Mouse (Mus musculus) liver, embryonic 14.5 days (tissue): ENCODE results near the gene Dppa3. TPM values are rescaled to one million over a fixed set of nuclear protein-coding genes. Genes with fewer than 3 reads are reported as not detected.

Experiments used
- ATAC-seq: fragments of 200-750 bp; cut with Nextera tagmentation; 2 replicates; pipeline ENCODE4 v1.8.0; 2017; ENCODE audit warnings: moderate number of reproducible peaks, mild to moderate bottlenecking, moderate library complexity; ENCODE audit not compliant: insufficient read depth
- DNase-seq, 3 experiments: peaks; one replicate each; pipeline ENCODE4 v3.0.0-alpha.2; 2012 to 2013; ENCODE audit warnings: low read depth in 3 of 3, low spot score in 3 of 3
- H3K27ac ChIP-seq: fragments of 300-500 bp; sonication (generic); 2 replicates; pipeline ENCODE4 v1.5.1; 2014; ENCODE audit warnings: moderate library complexity, mild to moderate bottlenecking, control low read depth, inconsistent platforms
- H3K27me3 ChIP-seq: fragments of 300-500 bp; sonication (generic); 2 replicates; pipeline ENCODE4 v1.6.1; 2014; ENCODE audit warnings: mild to moderate bottlenecking, low read length, moderate library complexity; ENCODE audit not compliant: control insufficient read depth, insufficient read depth
- H3K36me3 ChIP-seq: fragments of 300-500 bp; sonication (generic); replicated peaks from 2 replicates; pipeline ENCODE4 v1.6.1; 2014; ENCODE audit warnings: low read depth; ENCODE audit not compliant: control insufficient read depth, insufficient read depth
- H3K4me1 ChIP-seq, 2 experiments: fragments of 200-500 bp in 1 of 2; fragments of 300-500 bp in 1 of 2; sonication (generic) in 1 of 2; replicated peaks; 2 replicates each; pipeline ENCODE4 v1.6.1; 2012 to 2014; ENCODE audit warnings: antibody characterized with exemption in 1 of 2, inconsistent platforms in 1 of 2, low read length in 1 of 2; ENCODE audit not compliant: control insufficient read depth in 2 of 2, insufficient read depth in 2 of 2
- H3K4me2 ChIP-seq: fragments of 300-500 bp; sonication (generic); 2 replicates; pipeline ENCODE4 v1.6.1; 2014; ENCODE audit warnings: low read depth, mild to moderate bottlenecking, control low read depth, moderate library complexity
- H3K4me3 ChIP-seq, 2 experiments: fragments of 200-500 bp in 1 of 2; fragments of 300-500 bp in 1 of 2; sonication (generic) in 1 of 2; 2 replicates each; pipeline ENCODE4 v1.5.1; 2012 to 2014; ENCODE audit warnings: low read depth in 2 of 2, low read length in 2 of 2, mild to moderate bottlenecking in 2 of 2, control low read depth in 1 of 2, inconsistent platforms in 1 of 2, moderate library complexity in 1 of 2; ENCODE audit not compliant: insufficient read depth in 1 of 2
- H3K9ac ChIP-seq: fragments of 300-500 bp; sonication (generic); replicated peaks from 2 replicates; pipeline ENCODE4 v1.6.1; 2014; ENCODE audit warnings: mild to moderate bottlenecking, control low read depth, moderate library complexity
- H3K9me3 ChIP-seq: fragments of 300-500 bp; sonication (generic); 2 replicates; pipeline ENCODE4 v1.6.1; 2016; ENCODE audit warnings: low read length, mixed read lengths; ENCODE audit not compliant: control insufficient read depth
- CTCF ChIP-seq: IDR thresholded peaks from 2 replicates; pipeline ENCODE4 v1.5.1; 2016; ENCODE audit warnings: antibody characterized with exemption, low read depth, control low read depth
- EP300 ChIP-seq: IDR thresholded peaks from 2 replicates; pipeline ENCODE4 v1.6.1; 2016; ENCODE audit warnings: antibody characterized with exemption, low read depth
- WGBS: fragments of 180-500 bp; shearing (Covaris S2); extraction: QIAGEN DNeasy Blood & Tissue Kit; methylation state at CpG from one replicate; pipeline ENCODE4 v1.1.7; 2014; ENCODE audit not compliant: insufficient replicate concordance; 5-methylcytosine and 5-hydroxymethylcytosine counted together
- polyA plus RNA-seq, 2 experiments: library from polyadenylated mRNA; depleted of rRNA in 1 of 2; stranded (reverse) in 1 of 2; unstranded in 1 of 2; fragments of >200 nt; fragmentation: Nextera tagmentation in 1 of 2; extraction: Ambion mirVana in 1 of 2; gene quantifications; 2 replicates each; pipeline versions ENCODE4 v1.2.1 to v1.2.3; 2012 to 2014

The Dppa3 gene
- polyA plus RNA-seq, 2 experiments = not detected

DNA sequence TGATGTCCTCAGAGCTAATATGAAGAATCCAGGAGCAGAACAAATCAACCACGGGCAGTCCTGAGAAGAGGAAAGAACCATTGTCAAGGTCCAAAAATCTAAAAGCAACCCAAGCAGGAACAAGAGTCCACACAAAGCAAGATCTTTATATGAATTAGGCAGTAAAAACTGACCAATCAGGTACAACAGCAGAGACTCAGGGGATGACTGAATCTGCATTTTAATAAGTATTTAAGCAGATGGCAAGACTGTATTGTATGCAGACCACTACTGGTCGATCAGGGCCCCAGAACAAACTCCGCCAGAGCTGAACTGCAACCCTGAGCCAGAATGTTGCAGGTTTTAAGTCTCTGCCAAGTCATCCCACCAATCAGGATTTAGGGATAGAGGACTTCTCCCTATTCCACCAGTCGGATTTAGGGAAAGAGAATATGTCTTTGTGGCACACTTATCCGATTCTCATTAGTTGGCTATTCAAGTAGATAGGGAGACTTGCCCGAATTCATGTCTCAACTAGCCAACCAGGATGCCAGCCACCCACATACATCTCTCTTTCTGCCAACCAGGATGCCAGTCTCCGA is 26.1 kb upstream of the Dppa3 start:
- DNase-seq = no peak
- no peaks in the 10 kb centered on the region for H3K27me3 ChIP-seq
- no peak for TF ChIP-seq EP300
- no peak for TF ChIP-seq CTCF
- H3K4me2 ChIP-seq = no peak overlapping the region
- no peak overlapping the region for H3K9ac ChIP-seq
- H3K27ac ChIP-seq = no peak overlapping the region
- peaks cover 0 to 4% of the 10 kb centered on the region in 2 experiments; a peak in 2 of 4 replicates for H3K4me1 ChIP-seq
- no peak for ATAC-seq
- no peak overlapping the region for H3K4me3 ChIP-seq
- WGBS = 75% methylated on average over 7 of the region's 7 CpGs
- no peaks in the 10 kb centered on the region for H3K36me3 ChIP-seq
- H3K9me3 ChIP-seq = no peaks in the 10 kb centered on the region

DNA sequence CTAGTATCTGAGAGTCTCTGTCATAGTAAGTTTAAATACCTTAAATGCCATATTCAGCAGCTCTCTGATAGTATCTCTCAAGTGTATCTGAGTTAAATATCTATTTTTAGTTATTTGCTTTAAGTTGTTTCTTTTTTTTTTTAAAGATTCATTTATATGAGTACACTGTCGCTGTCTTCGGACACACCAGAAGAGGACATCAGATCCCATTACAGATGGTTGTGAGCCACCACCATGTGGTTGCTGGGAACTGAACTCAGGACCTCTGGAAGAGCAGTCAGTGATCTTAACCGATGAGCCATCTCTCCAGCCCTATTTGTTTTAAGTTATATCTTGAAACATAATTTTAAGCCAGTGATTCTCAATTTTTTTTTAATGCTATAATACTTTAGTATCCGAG is 25.2 kb upstream of the Dppa3 start:
- ATAC-seq = no peak
- DNase-seq = no peak
- no peaks in the 10 kb centered on the region for H3K36me3 ChIP-seq
- peaks cover 0 to 4% of the 10 kb centered on the region in 2 experiments; a peak in 2 of 4 replicates for H3K4me1 ChIP-seq
- no peak overlapping the region for H3K4me2 ChIP-seq
- no peak overlapping the region for H3K27ac ChIP-seq
- no peak overlapping the region for H3K4me3 ChIP-seq
- no peak overlapping the region for H3K9ac ChIP-seq
- no peak for TF ChIP-seq CTCF
- no peak for TF ChIP-seq EP300
- WGBS = 68% methylated on average over 4 of the region's 4 CpGs
- no peaks in the 10 kb centered on the region for H3K27me3 ChIP-seq
- H3K9me3 ChIP-seq = no peaks in the 10 kb centered on the region

DNA sequence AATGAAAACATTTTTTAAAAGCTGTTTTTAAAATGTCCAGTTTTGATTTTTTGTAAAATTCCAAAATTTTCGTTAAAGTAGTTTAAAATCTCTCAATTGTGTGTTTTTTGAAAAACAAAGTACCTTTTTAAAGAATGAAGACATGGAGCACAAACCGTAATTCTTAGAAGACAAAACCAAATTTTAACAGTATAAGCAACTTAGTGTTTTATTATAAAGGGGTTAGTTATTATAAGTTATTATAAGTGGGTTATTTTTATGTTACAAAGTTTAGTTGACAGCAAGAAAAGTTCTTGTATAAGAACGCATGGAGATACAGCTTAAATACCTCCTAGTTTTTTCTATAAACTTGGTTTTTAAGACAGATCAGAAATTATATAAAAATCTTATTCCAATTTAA is 24.6 kb upstream of the Dppa3 start:
- WGBS = 50% methylated on average over 3 of the region's 3 CpGs
- no peaks in the 10 kb centered on the region for H3K9me3 ChIP-seq
- DNase-seq (no peak), ATAC-seq (no peak)
- no peaks in the 10 kb centered on the region for H3K27me3 ChIP-seq
- H3K4me2 ChIP-seq = peak overlapping the region; percentile 82
- peak overlapping the region; percentile 68 to 97; a peak in 3 of 4 replicates for H3K4me3 ChIP-seq
- H3K4me1 ChIP-seq = peaks cover 0 to 2% of the 10 kb centered on the region in 2 experiments; a peak in 1 of 4 replicates
- peak overlapping the region; percentile 74 for H3K9ac ChIP-seq
- TF ChIP-seq CTCF = no peak
- TF ChIP-seq EP300 = no peak
- H3K36me3 ChIP-seq = no peaks in the 10 kb centered on the region
- no peak overlapping the region for H3K27ac ChIP-seq

DNA sequence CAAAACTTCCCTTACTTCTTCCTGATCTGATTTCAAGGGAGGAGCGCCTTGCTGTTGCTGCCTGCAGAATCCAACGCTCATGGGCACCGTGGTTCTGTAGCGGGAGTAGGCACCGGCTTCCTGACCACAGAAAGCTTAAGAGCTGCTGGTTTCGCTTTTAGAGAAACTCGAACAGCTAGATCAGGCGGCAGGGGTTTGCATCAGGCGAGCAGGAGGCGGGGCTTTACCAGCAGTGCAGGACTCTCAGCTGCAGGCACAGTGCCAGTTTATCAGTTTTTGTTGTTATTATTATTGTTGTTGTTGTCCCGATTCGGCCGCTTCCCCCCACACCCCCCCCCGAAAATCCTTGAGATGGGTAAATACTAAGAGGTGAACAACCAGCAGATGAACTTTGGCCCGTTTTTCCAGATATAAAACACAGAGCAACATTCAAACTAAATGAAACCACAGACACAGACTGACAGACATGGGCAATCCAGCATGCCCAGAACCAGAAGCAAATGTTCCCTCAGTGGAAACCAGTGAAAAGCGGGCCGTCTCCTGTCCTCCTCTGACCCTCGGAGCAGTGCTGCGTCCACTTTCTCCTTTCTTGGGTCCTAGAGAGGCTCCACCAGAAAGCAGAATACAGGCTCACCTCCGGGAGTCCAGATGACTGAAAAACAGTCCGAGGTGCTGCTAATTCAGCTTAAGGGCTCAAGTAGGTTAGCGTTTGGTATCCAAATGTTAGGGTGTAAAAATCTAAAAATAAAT is 23.8 kb upstream of the Dppa3 start, which contains the start of gene Apobec1:
TSS of gene Apobec1 (minus strand) at position 203 of the 750 bp plus-strand sequence.
- 2% methylated on average over 22 of the region's 22 CpGs for WGBS
- Histone ChIP-seq H3K36me3 (no peaks in the 10 kb centered on the region), H3K4me2 (peak within 1 kb of the TSS; percentile 82), H3K4me3 (peak within 1 kb of the TSS; percentile 68 to 97), H3K9ac (peak within 1 kb of the TSS; percentile 74), H3K9me3 (no peaks in the 10 kb centered on the region), H3K27ac (peak within 1 kb of the TSS; percentile 66), H3K27me3 (no peaks in the 10 kb centered on the region), H3K4me1 (peaks cover 0 to 2% of the 10 kb centered on the region in 2 experiments; a peak in 1 of 4 replicates)
- ATAC-seq = peak; percentile 83
- DNase-seq = peak; percentile 67 to 72 (median 69)
- TF ChIP-seq EP300 (no peak), CTCF (no peak)

DNA sequence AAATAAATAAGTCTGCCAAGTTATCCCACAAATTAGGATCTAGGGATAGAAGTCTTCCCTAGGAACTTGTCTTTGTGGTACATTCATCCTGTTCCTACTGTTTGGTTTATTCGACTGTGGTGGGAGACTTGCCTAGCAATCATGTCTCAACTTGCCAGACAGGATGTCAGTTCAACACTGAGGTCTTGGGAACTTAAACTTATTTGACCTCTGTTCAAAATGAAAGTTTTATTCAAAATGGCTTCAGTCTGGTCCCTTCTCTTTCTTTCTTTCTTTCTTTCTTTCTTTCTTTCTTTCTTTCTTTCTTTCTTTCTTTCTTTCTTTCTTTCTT is 23.3 kb upstream of the Dppa3 start:
- Histone ChIP-seq H3K27me3 (no peaks in the 10 kb centered on the region), H3K27ac (no peak overlapping the region; the same call in 1 of the 2 replicates), H3K9me3 (no peaks in the 10 kb centered on the region), H3K36me3 (no peaks in the 10 kb centered on the region), H3K4me2 (peak overlapping the region; percentile 82), H3K4me3 (peak overlapping the region in 1 of 2 experiments; percentile 68; a peak in 2 of 4 replicates), H3K9ac (peak overlapping the region; percentile 74), H3K4me1 (peaks cover 0 to 2% of the 10 kb centered on the region in 2 experiments; a peak in 1 of 4 replicates)
- DNase-seq (no peak), ATAC-seq (no peak)
- no peak for TF ChIP-seq EP300
- TF ChIP-seq CTCF = no peak
- WGBS = 7% methylated on average over 1 of the region's 1 CpGs
